Mouse (Mus musculus) frontal cortex, postnatal 36 days (tissue): ENCODE measurements around the gene Fa2h.

Experiments
- DNase-seq, 2 experiments: peaks; one replicate each; pipeline ENCODE4 v3.0.0; 2022; ENCODE audit warnings: low spot score in 2 of 2

The Fa2h gene

DNA sequence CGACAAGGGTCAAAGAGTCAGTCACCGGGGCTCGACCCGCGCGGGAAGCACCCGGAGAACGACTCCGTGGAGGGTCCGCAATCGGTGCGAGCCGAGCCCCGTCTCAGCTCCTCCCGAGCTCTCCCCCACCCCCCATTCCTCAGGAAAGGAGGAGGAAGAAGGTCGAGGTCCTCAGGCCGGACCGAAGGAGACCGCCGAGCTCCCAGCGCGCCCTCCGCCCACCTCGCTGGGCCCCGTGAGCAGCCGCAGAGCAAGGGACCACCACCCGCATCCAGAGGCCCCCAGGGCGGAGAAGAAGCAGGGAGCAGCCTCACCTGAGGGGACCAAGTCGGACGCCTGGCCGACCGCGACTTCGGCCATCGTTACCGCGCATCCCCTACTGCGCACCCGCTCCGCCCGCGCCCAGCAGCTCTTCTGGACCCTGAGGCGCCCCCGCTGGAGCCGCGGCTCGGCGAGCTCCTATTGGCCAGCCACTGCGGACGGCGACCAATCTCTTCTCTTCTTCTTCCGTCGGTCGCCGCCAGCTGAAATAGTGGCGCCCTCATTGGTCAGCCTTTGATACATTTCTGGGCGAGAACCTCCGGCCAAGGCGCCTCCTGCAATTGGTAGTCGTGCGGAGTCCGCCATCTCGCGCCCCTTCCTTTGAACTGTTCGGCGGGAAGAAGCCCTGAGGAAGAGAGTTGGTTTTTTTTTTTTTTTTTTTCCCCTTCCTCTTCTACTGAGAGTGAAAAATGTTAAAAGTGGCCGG lies 93.6 kb downstream of the Fa2h start, which contains the start of gene Rfwd3:
Gene Rfwd3 (minus strand): TSS at position 402 of the 748 bp plus-strand sequence.
- DNase-seq: peak; percentile 95 to 99

DNA sequence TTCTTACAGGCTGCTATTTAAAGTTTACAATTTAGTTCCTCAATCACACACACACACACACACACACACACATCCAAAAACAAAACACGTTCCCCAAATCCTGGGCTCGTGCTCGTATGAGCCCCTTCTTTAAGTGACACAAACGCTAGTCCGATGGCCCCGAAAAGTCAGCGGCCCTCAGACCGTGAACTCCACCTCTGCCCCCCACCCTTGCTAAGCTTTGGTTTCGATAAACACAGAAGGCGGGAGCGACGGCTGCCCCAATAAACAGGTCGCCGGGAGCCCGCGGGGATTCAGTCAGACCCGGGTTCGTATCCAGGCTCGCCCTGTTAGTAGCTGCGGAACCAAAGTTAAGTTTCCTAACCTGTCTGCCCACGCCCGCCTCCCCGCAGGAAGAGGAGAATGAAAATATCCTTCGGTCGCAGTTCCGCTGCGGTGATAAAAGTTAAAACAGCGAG lies 94.2 kb downstream of the Fa2h start:
- peak; percentile 2 to 11 for DNase-seq

DNA sequence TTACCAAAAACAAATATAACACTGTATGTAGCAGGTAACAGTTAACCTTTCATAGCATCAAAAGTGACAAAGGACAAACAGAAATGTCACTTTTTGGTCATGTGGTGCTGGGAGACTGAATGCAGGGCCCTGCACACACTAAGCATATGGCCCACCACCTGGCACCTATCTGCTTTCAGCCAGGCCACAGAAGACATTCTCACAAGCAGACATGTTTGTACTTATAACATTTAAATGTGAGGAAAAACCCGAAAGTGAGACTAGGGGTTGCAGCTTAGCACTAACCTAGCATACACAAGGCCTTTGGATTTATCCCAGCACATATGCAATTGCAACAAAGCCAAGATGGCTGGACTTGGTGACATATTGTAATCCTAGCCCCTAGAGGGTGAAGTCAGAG lies 95.6 kb downstream of the Fa2h start:
- no peak for DNase-seq
